Mouse (Mus musculus) lung, embryonic 14.5 days (tissue): ENCODE data around the gene Stap2. TPM values are rescaled to one million over a fixed set of nuclear protein-coding genes. Genes with fewer than 3 reads are reported as not detected.

ENCODE experiments used
- ATAC-seq: fragments of 200-750 bp; cut with Nextera tagmentation; 2 replicates; pipeline ENCODE4 v1.8.0; 2017; ENCODE audit warnings: mild to moderate bottlenecking, moderate TSS enrichment, moderate library complexity; ENCODE audit not compliant: insufficient read depth
- DNase-seq: peaks from one replicate; pipeline ENCODE4 v3.0.0-alpha.2; 2015
- H3K27ac ChIP-seq: fragments of 300-500 bp; sonication (generic); 2 replicates; pipeline ENCODE4 v1.5.1; 2014; ENCODE audit warnings: low read depth, mild to moderate bottlenecking, moderate library complexity
- H3K27me3 ChIP-seq: fragments of 300-500 bp; sonication (generic); 2 replicates; pipeline ENCODE4 v1.6.1; 2014; ENCODE audit warnings: low read length, control low read depth; ENCODE audit not compliant: insufficient read depth
- H3K36me3 ChIP-seq: fragments of 300-500 bp; sonication (generic); 2 replicates; pipeline ENCODE4 v1.6.1; 2014; ENCODE audit warnings: control low read depth; ENCODE audit not compliant: insufficient read depth
- H3K4me1 ChIP-seq: fragments of 300-500 bp; sonication (generic); 2 replicates; pipeline ENCODE4 v1.6.1; 2014; ENCODE audit warnings: antibody characterized with exemption, control low read depth; ENCODE audit not compliant: insufficient read depth
- H3K4me2 ChIP-seq: fragments of 300-500 bp; sonication (generic); 2 replicates; pipeline ENCODE4 v1.6.1; 2014; ENCODE audit warnings: mild to moderate bottlenecking
- H3K4me3 ChIP-seq: fragments of 300-500 bp; sonication (generic); 2 replicates; pipeline ENCODE4 v1.5.1; 2014; ENCODE audit warnings: low read depth, low read length
- H3K9ac ChIP-seq: fragments of 300-500 bp; sonication (generic); 2 replicates; pipeline ENCODE4 v1.6.1; 2014
- H3K9me3 ChIP-seq: fragments of 300-500 bp; sonication (generic); 2 replicates; pipeline ENCODE4 v1.6.1; 2016; ENCODE audit warnings: low read depth, low read length, control low read depth
- CTCF ChIP-seq: IDR thresholded peaks from 2 replicates; pipeline ENCODE4 v1.5.1; 2016; ENCODE audit warnings: antibody characterized with exemption, low read depth
- WGBS: fragments of 180-500 bp; shearing (Covaris S2); extraction: QIAGEN DNeasy Blood & Tissue Kit; methylation state at CpG from one replicate; pipeline ENCODE4 v1.1.7; 2014; 5-methylcytosine and 5-hydroxymethylcytosine counted together
- polyA plus RNA-seq: library from polyadenylated mRNA; unstranded; fragments of >200 nt; fragmentation: Nextera tagmentation; extraction: Ambion mirVana; gene quantifications from 2 replicates; pipeline ENCODE4 v1.2.1, GENCODE M21; 2014

The Stap2 gene
- polyA plus RNA-seq, 1 experiment from 2014 or later, result 14.4 TPM

DNA sequence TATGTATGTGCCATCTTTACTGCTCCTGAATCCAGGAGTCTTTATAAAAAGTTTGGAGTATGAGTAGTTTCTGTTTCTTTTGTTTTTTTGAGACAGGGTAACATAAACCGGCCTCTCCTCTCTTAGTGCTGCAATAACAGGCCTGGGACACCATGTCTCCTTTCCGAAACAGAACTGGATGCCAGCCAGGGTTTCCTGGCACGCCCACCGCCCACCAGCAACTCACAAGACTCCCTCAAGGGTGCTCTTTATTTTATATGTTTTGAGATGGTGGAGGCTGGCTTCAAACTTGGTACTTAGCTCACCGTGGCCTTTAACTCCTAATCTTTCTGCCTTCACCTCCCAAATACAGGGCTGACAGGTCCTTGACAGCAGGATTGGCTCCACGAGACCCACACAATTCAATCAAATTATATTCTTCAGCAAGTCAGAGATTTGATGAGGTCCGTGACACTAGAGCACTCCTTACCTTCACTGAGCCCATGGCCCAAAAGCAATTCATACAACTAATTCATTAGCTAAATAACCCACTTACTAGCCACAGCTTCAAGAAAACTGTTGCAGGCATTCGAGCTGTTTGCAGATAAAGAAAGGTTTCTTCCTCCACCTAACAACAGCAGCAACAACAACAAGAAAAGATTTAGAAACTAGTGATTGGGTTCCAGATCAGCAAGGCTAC is 33.3 kb upstream of the Stap2 start:
- no peak overlapping the region for H3K27ac ChIP-seq
- TF ChIP-seq CTCF, result no peak
- H3K9me3 ChIP-seq, result no peaks in the 10 kb centered on the region
- H3K9ac ChIP-seq, result no peak overlapping the region
- H3K4me2 ChIP-seq, result no peak overlapping the region
- 87% methylated on average over 8 of the region's 8 CpGs for WGBS
- H3K27me3 ChIP-seq, result no peaks in the 10 kb centered on the region
- DNase-seq (no peak), ATAC-seq (no peak)
- no peak overlapping the region for H3K4me3 ChIP-seq
- H3K36me3 ChIP-seq, result peaks cover 19% of the 10 kb centered on the region
- H3K4me1 ChIP-seq, result peaks cover 18% of the 10 kb centered on the region

DNA sequence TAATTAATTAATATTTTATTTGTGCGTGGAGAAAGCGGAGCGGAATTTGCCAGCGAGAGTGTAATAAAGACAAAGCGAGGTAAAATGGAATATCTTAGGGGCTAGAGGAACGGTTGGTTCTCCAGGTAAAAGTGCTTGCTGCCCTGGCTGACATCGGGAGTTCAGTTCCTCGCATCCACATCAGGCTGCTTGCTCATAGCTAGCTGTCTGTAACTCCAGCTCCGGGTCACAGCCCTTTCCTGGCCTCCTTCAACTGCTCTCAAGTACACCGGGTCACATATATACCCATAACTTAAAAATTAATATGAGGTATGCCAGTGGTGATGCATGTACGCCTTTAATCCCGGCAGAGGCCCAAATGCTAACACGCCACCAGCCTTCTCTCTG is 31.5 kb upstream of the Stap2 start:
- no peak for TF ChIP-seq CTCF
- DNase-seq (no peak), ATAC-seq (peak; percentile 7)
- peak overlapping the region; percentile 74 for H3K4me2 ChIP-seq
- no peak overlapping the region; the same call in 1 of the 2 replicates for H3K27ac ChIP-seq
- peak overlapping the region; percentile 45 for H3K9ac ChIP-seq
- H3K9me3 ChIP-seq, result no peaks in the 10 kb centered on the region
- H3K36me3 ChIP-seq, result peaks cover 25% of the 10 kb centered on the region
- H3K4me1 ChIP-seq, result peaks cover 18% of the 10 kb centered on the region
- WGBS, result 34% methylated on average over 13 of the region's 13 CpGs
- no peaks in the 10 kb centered on the region for H3K27me3 ChIP-seq
- H3K4me3 ChIP-seq, result peak overlapping the region; percentile 93

DNA sequence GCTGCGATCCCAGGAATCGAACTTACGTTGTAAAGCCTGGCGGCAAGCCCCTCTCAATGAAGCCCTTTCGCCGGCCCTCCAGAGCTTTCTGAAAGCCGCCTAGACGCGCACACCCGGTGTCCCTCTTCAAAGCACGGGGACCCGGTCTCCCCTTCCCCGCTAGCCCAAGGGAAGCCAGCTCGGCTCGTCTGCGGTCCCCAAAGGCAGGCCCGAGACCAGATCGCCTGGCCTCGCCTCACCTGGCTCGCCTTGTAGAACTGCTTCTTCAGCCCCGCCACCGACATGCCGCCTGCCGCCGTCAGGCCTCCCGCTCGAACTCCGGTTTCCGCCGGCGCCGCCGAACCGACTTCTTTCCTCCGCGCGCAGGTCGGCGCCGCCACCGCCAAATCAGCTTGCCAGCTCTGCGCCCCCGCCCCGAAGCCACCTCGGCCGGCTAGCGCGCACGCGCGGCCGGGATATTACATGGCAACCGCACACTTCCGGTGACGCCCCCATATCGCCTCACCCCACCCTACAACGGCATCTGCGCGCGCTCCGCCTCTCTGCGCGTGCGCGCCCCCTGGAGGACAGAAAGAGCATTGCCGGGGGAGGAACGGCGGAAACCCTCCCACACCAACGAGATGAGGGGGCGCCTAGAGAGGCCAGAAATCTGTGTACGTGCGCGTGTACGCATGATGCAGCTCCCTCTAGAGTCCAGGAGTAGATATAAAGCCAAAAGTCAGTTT is 31.0 kb upstream of the Stap2 start, which contains the start of gene Sh3gl1:
TSS of gene Sh3gl1 (minus strand) at position 460 of the 725 bp plus-strand sequence.
- H3K4me2 ChIP-seq, result peak within 1 kb of the TSS; percentile 74
- H3K9me3 ChIP-seq, result no peaks in the 10 kb centered on the region
- TF ChIP-seq CTCF, result peak; percentile 100
- peak within 1 kb of the TSS; percentile 94 for H3K9ac ChIP-seq
- no peaks in the 10 kb centered on the region for H3K27me3 ChIP-seq
- peak within 1 kb of the TSS; percentile 89 for H3K27ac ChIP-seq
- under 1% methylated on average over 74 of the region's 74 CpGs for WGBS
- peaks cover 26% of the 10 kb centered on the region for H3K36me3 ChIP-seq
- DNase-seq, result peak; percentile 99
- H3K4me1 ChIP-seq, result peaks cover 13% of the 10 kb centered on the region
- ATAC-seq, result peak; percentile 86
- H3K4me3 ChIP-seq, result peak within 1 kb of the TSS; percentile 93

DNA sequence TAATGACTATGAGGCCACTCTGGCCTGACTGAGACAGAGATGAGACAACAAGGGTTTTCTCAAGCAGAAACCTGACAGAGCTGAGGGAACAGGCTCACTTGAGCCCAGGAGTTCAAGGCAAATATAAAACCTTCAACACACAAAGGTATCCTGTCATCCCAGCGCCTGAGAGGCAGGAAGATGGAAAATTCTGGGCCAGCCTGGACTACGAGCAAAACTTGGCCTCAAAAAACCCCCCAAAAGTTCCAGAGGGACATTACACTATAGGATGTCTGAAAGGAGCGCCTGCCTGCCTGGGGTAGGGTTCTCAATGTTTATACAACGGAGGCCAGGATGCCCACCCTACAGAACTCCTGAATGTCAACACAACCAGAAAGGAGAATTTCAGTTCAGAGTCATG is 29.8 kb upstream of the Stap2 start:
- Histone ChIP-seq H3K27me3 (no peaks in the 10 kb centered on the region), H3K4me2 (peak overlapping the region; percentile 74), H3K9ac (peak overlapping the region; percentile 94), H3K9me3 (no peaks in the 10 kb centered on the region), H3K36me3 (peaks cover 31% of the 10 kb centered on the region), H3K27ac (no peak overlapping the region), H3K4me3 (peak overlapping the region; percentile 93), H3K4me1 (peaks cover 11% of the 10 kb centered on the region)
- no peak for TF ChIP-seq CTCF
- ATAC-seq (no peak), DNase-seq (no peak)
- 46% methylated on average over 4 of the region's 4 CpGs for WGBS

DNA sequence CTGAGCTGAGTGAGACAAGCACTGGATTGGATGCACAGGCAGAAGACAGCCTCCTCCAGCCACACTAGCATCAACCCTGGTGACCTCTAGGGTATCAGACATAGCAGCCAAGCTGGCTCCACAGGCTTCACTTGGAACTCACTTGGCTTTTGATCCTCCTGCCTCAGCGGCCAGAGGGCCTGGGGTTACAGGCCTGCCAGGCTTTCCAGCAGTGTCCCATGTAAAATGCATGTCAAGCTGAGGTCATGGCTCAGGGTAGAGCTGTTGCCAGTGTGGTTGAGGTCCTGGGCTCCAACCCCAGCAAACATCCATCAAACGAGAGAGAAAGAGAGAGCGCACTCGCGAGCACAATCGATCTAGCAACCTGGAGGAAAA is 29.3 kb upstream of the Stap2 start:
- Histone ChIP-seq H3K9me3 (no peaks in the 10 kb centered on the region), H3K4me2 (peak overlapping the region; percentile 74), H3K27ac (no peak overlapping the region), H3K4me3 (peak overlapping the region; percentile 93), H3K36me3 (peaks cover 35% of the 10 kb centered on the region), H3K27me3 (no peaks in the 10 kb centered on the region), H3K4me1 (peaks cover 11% of the 10 kb centered on the region), H3K9ac (peak overlapping the region; percentile 94)
- DNase-seq, result no peak
- 79% methylated on average over 6 of the region's 6 CpGs for WGBS
- no peak for ATAC-seq
- TF ChIP-seq CTCF, result no peak

DNA sequence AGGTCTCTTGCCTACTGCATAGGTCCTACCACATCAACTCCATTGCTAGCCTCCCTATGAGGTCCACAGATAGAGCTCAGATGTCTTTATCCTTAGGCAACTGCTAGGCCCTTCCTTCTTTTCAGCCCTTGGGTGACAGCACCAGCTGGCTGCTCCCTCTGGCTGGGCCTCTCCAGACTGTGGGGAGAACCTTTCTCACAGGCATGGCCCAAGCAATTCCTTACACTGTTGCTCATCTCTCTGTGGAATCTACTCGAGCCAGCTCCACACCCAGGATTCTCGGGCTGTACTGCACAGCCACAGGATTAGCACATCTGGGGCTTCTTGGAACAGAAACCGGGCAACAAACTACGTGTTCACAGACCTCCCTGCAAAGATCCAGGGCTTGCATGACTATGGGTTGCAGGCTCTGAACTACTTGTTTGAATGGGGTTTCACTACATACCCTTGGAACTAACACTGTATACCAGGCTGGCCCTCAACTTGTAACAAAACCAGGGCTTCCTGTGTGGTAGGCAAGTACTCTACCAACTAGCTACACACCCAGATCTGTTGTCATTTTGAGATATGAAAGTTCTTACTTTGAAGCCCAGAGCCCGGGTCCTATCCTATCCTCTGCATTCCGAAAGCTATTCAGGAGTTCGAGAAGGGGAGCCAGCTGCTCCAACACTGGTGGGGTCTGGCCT is 28.8 kb upstream of the Stap2 start:
- 83% methylated on average over 7 of the region's 7 CpGs for WGBS
- peaks cover 40% of the 10 kb centered on the region for H3K36me3 ChIP-seq
- H3K4me1 ChIP-seq, result peaks cover 11% of the 10 kb centered on the region
- H3K4me3 ChIP-seq, result 0 out of 2 replicates have a peak overlapping the region, but pooled peaks have one; percentile 93
- TF ChIP-seq CTCF, result no peak
- ATAC-seq (no peak), DNase-seq (no peak)
- no peaks in the 10 kb centered on the region for H3K9me3 ChIP-seq
- H3K9ac ChIP-seq, result peak overlapping the region; percentile 94
- H3K27ac ChIP-seq, result no peak overlapping the region
- H3K27me3 ChIP-seq, result no peaks in the 10 kb centered on the region
- no peak overlapping the region for H3K4me2 ChIP-seq

DNA sequence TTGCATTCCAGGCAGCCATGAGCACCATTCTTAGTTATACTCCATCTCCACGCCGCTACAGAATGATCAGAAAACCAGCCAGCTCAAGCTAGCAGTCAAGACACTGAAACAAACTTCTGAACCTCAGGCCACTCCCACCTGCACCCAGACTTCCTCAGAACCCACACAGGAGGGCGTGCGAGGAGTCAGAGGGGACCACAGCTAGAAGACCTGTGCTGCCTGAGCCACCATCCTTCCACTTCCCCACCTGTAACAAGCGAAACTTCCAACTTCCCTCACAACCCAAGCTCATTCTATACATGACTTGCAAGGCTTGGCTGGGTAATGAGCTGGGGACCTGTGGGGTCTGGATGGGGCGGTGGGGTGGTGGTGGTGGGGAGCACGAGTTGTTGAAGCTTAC is 27.4 kb upstream of the Stap2 start:
- WGBS, result 72% methylated on average over 7 of the region's 7 CpGs
- Histone ChIP-seq H3K4me1 (peaks cover 11% of the 10 kb centered on the region), H3K27ac (no peak overlapping the region), H3K4me2 (no peak overlapping the region), H3K9ac (no peak overlapping the region), H3K4me3 (no peak overlapping the region), H3K36me3 (peaks cover 53% of the 10 kb centered on the region), H3K27me3 (no peaks in the 10 kb centered on the region), H3K9me3 (no peaks in the 10 kb centered on the region)
- ATAC-seq, result no peak
- no peak for TF ChIP-seq CTCF
- DNase-seq, result no peak
